Mouse (Mus musculus) stomach, postnatal 0 days (tissue): ENCODE data around the gene Gabrb1.

ENCODE experiments used
- CTCF ChIP-seq: IDR thresholded peaks from 2 replicates; pipeline ENCODE4 v1.5.1; 2016; ENCODE audit warnings: antibody characterized with exemption, low read depth, mild to moderate bottlenecking, moderate library complexity
- EP300 ChIP-seq: optimal IDR thresholded peaks from 2 replicates; pipeline ENCODE3; 2016; ENCODE audit warnings: antibody characterized with exemption

- no peak for TF ChIP-seq CTCF
- no peak for TF ChIP-seq EP300
Observed at GRCm38 (mm10) chr5:72138256-72138655, 480.3 kb downstream of the Gabrb1 start.
